Mouse (Mus musculus) cortical plate, adult 2 months (tissue): ENCODE data around the gene Fanci.

Source experiments
- CTCF ChIP-seq: fragments of 200-500 bp; IDR thresholded peaks from 2 replicates; pipeline ENCODE4 v1.5.1; 2011; ENCODE audit warnings: mild to moderate bottlenecking, control low read depth, low read length; ENCODE audit not compliant: insufficient read depth; ENCODE audit errors: extremely low read depth
- POLR2A ChIP-seq: fragments of 200-500 bp; IDR thresholded peaks from 2 replicates; pipeline ENCODE4 v1.6.1; 2011; ENCODE audit warnings: mild to moderate bottlenecking, low read length, control low read depth; ENCODE audit not compliant: insufficient read depth; ENCODE audit errors: extremely low read depth

DNA sequence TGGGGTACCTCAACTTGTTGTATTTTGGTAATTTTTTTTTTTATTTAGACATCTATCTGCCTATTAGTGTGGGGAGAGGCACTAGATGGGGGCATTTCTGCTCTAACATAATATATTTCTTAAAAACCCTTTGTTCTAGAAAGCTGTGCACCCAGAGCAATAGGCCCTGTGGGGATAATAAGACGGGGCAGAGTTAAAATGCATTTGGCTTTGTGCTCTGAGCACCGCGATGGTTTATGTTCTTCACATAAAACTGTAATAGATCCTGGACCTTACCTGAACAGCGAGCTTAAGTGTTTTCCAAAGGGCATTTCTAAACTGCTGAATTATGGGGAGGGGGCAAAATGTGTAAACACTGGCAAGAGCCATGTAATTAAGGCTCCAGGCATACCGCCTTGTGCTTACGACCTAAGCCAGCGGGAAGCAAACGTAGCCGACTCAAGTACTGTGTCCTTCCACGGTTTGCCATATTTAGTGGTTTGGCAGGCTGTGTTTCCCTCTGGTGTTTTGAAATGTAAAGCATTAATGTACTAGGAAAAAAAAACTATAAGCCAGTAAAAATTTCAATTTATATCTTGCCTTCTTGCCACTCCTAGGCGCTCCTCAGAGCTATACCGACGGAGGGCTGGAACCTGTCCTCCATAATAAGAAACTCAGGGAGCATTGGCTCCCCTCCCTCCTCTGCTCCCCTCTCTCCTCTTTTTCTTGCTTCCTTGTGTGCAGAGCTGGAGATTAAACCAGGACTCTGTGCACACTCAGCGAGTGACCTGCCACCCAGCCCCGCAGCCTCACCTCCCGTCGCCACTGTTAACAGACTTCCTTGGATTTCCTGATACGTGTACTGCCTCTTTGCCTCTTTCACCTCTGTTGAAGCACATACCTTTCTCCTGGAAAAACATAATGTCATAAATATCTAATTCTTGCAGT, 23.0 kb downstream of the Fanci start:
- no peak for TF ChIP-seq CTCF
- no peak for TF ChIP-seq POLR2A
